Mouse (Mus musculus) brain, embryonic 14.5 days (tissue): ENCODE data around the gene Map3k4. TPM values are rescaled to one million over a fixed set of nuclear protein-coding genes. Genes with fewer than 3 reads are reported as not detected.

Experiments
- DNase-seq: peaks from one replicate; pipeline ENCODE4 v3.0.0-alpha.2; 2011; ENCODE audit warnings: low read depth
- CTCF ChIP-seq: fragments of 200-500 bp; IDR thresholded peaks from 2 replicates; pipeline ENCODE4 v1.5.1; 2012; ENCODE audit warnings: inconsistent platforms, mild to moderate bottlenecking, moderate library complexity, borderline replicate concordance; ENCODE audit not compliant: insufficient read depth, insufficient read length; ENCODE audit errors: extremely low read depth
- POLR2A ChIP-seq: fragments of 200-500 bp; IDR thresholded peaks from 2 replicates; pipeline ENCODE4 v1.6.1; 2012; ENCODE audit warnings: mild to moderate bottlenecking, inconsistent platforms, borderline replicate concordance; ENCODE audit not compliant: poor library complexity, insufficient read depth, insufficient read length, severe bottlenecking; ENCODE audit errors: extremely low read depth
- polyA plus RNA-seq: library from polyadenylated mRNA; depleted of rRNA; stranded (reverse); fragments of >200 nt; gene quantifications from 2 replicates; pipeline ENCODE4 v1.2.3, GENCODE M21; 2012

The Map3k4 gene
- polyA plus RNA-seq, 1 experiment = 28.6 TPM

DNA sequence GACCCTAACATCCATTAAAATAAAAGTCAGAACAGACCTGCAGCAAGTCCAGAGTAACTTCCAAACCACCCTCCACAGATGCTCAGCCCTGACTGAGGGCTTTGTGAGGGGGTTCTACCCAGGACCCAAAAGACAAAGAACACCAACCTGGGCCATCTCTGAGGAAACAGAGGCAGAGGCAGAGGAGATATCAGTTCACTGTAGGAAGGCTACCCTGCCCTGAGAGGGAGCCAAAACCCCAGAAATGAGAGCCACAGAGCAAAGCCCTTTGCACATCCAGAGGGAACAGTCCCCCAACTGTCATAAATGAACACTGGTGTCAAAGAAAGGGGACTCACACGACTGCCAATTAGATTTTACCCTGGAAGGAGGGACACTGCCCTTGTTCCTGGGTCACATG lies 93.4 kb downstream of the Map3k4 start:
- TF ChIP-seq CTCF (peak; percentile 16; the same call in 1 of the 2 replicates), POLR2A (no peak)
- no peak for DNase-seq

DNA sequence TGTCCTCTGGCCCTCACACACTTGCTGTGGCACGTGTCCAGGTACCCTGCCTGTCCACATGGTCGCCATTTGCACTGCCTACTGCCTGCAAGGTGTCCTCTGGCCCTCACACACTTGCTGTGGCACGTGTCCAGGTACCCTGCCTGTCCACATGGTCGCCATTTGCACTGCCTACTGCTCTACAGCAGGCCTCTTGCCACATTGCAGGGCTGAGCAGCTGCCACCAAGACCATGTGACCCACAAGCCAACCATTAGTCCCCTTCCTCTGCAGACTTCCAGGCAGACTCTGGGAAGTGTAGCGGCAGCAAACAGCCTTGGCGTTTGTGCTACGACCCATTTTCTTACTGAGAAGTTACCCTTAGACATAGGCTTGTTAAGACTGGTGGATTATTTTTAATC lies 94.0 kb downstream of the Map3k4 start:
- DNase-seq = peak; percentile 66

- TF ChIP-seq POLR2A (no peak), CTCF (no peak)
- no peak for DNase-seq
Measured at GRCm38 (mm10) chr17:12224145-12224544, 94.5 kb downstream of the Map3k4 start.

DNA sequence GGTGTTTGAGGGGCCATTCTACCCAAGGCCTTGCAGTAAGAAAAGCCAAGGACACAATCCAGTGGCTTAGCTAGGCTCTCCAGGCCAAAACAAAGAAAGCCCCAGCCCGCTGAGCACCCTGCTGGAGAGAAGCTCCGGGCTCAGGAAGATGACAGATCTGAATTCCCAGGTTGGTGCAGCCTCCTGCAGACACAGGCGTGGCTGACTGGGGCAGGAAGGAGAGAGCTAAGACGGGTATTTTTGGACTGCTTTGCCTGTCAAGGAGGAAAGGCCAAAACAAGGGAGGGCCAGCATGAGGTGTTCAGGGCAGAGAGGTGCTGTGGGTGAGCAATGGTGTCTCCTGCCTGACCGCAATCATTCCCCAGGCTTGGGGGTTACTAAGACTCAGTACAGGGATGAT lies 94.9 kb downstream of the Map3k4 start:
- no peak for DNase-seq
- TF ChIP-seq POLR2A = no peak
- no peak for TF ChIP-seq CTCF

DNA sequence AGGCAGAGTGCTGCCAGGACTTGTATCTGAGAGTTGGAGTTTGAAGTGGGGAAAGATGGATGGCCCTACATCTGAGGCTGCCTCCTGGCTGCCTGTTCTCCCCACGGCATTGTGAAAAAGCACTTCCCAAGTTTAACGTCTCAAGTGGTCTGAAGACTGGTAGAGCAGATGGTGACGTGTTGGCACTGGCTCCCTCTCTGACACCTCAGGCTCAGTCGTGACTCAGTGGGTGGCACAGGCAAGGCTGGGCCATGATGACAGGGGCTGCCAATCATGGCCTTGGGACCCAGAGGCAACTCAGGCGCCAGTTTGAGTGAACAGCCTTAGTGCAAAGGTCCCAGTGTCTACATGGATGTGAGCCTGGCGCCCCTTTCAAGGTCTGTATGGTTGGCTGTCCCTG lies 96.7 kb downstream of the Map3k4 start:
- TF ChIP-seq POLR2A = no peak
- no peak for TF ChIP-seq CTCF
- DNase-seq = peak; percentile 76

DNA sequence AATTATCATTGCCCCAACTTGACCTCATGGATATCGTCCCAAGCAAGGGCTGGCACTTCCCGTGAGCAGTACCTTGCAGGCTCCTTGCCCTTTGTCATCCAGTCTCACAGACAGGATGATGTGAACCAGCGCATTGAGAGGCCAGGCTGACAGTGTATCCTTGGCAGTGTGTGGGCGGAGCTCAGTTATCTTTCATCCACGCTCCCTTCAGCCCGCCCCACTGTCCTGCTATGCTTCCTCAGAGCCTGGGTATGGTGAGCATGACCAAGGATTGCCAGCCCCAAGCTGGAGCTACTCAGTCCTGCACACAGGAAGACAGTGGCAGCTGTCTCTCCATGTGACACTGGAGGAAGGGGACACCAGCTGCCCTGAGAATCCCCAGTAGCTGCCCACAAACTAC lies 102.4 kb downstream of the Map3k4 start:
- DNase-seq = no peak
- TF ChIP-seq CTCF (no peak), POLR2A (no peak)

DNA sequence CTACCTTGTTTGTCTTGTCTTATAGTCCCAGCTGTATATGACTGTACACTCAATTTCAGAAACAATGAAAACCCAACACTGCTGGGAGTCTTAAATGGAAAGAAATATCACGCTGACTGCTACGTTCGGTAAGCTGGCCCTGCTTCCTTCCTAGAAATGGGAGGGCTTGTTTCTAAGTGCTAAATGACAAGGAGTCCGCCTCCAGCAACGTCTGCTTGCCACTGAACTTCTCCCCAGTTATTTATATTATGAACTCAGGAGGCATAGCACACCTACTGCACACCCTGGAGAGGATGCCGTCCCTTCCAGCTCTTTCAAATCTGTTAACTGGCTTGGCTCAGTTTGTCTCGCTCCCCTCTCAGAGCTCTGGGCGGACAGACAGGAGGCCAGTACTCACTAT lies 105.2 kb downstream of the Map3k4 start:
- no peak for DNase-seq
- no peak for TF ChIP-seq CTCF
- TF ChIP-seq POLR2A = no peak

DNA sequence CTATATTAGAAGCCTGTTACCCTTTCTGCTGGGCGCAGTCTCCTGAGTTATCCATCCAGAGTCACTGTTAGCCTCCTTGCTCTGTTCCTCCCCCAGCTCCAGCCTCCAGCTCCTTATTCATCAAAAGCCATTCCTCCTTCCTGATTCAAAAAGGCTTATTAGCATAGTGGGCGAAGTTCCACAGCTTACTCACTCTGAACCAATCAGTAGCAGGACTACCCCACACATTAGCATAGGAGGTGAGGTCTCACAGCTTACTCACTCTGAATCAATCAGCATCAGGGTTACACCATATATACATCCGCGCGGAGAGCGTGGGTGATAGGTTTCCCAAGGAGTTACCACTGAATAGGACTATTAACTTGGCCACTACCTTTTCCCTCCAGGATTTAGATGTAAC lies 106.3 kb downstream of the Map3k4 start:
- DNase-seq = peak; percentile 88
- no peak for TF ChIP-seq CTCF
- TF ChIP-seq POLR2A = no peak

GRCm38 (mm10) chr17:12211890-12212289 lies 106.7 kb downstream of the Map3k4 start:
- no peak for TF ChIP-seq CTCF
- no peak for TF ChIP-seq POLR2A
- no peak for DNase-seq

GRCm38 (mm10) chr17:12210544-12211132 lies 108.0 kb downstream of the Map3k4 start:
- TF ChIP-seq POLR2A (no peak), CTCF (peak; percentile 97)
- DNase-seq = peak; percentile 82

GRCm38 (mm10) chr17:12209481-12209880 lies 109.1 kb downstream of the Map3k4 start:
- TF ChIP-seq CTCF = no peak
- no peak for TF ChIP-seq POLR2A
- no peak for DNase-seq

DNA sequence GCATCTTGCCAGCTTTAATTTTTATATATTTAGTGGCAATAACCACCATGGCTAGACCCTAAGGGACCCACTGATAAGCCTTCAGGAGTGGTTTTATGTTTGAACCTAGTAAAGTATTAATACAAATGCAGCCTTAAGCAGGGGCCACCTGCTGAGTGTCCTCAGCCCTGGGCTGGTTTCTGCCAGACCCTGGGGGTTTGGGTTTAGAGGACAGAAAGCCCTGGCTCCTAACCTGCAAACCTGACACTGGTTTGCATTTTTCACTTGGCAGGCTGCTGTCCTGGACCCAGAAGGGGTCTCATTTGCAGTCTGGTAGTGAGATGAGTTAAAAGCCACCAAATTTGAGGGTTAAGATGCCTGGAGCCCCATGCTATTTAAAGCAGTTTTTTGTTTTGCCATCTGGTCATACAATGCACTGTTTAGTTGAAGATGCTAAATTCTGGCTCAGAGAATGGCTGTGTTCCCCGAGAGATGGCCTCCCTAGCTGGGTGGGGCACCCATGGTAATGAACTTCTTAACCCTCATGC lies 111.5 kb downstream of the Map3k4 start:
- no peak for TF ChIP-seq CTCF

More for the DNA sequence above, 111.5 kb downstream of the Map3k4 start:
- peak; percentile 67 for DNase-seq
